Mouse (Mus musculus): ENCODE results near the gene Megf8.

Gene Megf8

DNA sequence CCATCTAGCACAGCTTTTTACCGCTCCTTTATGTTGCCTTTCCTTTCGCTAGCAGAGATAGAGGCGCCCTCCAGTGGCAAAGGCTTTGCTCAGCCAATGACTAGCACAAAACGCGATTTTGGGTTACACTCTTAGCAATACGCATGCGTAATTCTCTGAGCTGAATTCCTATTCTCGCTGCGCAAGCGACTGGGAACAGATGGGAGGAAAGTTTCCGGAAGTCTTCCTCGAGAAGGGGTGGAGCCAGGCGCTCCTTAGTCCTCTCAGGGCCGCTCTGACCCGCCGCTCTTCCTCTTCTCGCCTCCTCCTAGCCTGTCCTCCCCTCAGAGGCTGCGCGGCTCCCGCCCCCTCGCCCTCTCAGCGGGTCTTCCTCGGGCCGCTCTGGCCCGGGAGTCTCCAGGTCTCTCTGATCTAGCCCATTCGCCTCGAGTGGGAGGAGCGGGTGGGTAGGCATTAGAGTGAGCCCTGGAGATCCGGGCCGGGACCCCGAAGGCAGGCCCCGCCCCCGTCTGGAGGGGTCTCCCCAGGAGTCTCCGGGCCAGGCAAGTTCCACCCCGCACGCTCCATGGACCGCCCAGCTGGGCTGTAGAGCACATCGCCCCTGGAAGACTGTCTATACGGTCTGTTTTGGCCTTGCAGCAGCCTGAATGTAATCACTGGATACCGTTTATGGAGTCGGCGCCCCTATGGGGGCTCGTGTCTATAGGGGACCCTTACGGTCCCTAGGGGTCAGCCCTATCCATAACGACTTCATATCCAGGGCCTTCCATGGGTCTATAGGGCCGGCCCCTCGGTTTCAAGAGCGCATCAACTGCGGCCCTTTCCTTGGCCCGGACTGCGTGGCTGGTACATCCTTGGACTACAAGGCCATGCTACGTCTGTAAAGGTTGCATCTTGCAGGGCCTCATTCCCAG, at the start of gene Megf8:
Gene Megf8, plus strand, starts transcription at position 633 of the 914 bp plus-strand sequence.
- in situ Hi-C loops (cut with MboI, MseI): no loop called here

DNA sequence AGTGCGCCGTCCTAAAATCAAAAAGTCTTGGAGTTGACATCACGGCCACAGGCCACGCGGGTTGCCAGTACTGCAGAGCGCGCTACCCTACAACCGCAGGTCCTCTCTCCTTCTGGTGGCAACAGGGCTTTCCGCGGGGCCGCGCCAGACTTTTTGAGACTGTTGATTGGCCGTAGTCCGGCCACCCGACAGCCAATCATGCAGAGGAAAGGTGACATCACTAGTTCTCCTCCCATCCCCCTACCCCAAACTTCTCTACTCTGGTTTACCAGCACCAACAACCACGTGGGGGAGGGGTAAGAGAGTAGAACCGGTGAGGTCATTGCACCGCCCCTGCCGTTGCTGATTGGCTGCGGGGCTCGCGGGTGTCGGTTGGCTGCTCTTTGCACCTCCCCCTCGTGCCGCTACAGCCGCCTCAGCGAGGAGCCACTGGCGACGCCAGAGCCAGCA, 49.6 kb upstream of the Megf8 start, which contains the start of gene Cic:
Gene Cic, plus strand, starts transcription at position 404 of the 450 bp plus-strand sequence.
- in situ Hi-C loops (cut with MboI, MseI): loop anchor here (25.0 kb wide), 1 partner anchor 1920 kb away; the partner anchor contains the start of genes BC024978, Gm21983, Mia and Rab4b

DNA sequence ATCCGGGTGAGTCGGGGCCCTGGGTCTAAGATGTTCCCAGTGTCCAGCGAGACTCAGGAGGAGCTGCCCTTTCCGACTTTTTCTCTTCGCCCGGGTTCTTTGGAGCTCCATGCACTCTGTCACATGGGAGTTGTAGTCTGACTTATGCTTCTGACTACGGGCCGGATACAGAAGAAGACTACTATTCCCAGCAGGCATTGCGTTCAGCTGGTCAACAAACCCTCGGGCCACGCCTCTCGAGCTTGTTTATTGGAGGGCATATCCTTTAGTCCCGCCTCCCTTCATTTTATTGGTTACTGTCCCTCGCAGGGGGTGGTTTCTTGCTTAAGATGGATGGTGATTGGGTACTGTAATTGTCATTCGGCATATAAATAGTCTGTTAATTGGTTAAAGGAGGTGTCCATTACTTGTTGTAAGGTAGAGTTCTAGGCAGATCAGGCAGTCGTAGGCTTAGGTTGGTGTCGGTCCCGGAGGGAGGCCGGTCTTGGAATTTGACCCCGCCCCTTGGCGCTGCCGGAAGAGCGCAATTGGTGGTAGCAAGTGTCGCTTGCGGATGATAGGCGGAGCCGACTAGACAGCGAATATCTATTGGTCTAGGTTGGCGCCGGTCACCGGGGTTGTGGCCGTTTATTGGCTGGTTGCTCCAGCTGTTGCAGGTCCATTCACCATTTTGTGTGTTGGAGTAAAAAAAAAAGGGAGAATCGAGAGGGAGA, 49.1 kb upstream of the Megf8 start:
- in situ Hi-C loops (cut with MboI, MseI): loop anchor here (25.0 kb wide), 1 partner anchor 1919 kb away; the partner anchor contains the start of genes BC024978, Gm21983, Mia and Rab4b

DNA sequence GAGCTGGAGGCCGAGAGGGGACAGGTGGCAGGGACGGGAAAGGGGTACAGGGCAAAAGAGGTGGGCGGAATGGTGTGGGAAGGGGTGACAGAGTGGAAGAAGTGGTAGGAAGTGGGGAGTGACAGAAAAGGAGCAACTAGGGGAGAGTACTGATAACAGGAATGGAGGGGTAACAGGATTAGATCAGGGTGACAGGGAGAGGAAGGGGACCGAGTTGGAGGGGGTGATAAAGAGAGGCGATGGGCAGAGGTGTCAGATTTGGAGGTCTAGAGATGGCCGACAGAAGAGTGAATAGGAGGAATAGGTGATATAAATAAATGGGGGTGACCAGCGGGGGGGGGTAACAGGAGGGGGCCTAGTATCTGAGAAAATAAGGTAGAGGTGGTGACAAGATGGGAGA, 48.4 kb upstream of the Megf8 start:
- in situ Hi-C loops (cut with MboI, MseI): loop anchor here (25.0 kb wide), 1 partner anchor 1919 kb away; the partner anchor contains the start of genes BC024978, Gm21983, Mia and Rab4b

DNA sequence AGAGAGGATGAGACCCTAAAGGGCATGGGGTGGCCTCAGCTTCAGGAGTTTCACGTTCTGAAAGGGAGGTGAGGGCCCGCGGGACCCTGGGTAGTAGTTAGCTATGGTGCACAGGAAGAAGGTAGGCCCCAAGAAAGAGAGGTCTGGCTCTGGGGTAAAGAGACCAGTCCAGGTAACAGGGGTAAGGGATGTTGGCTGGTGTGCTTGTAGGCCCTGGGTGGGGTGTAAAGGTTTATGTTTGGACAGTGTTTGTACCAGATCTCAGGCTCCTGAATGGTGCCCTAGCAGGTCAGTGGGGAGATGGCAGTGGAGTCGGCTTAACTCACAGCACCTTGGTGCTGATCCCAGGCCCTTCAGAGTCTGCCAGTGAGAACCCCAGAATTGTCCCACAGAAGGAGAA, 47.9 kb upstream of the Megf8 start:
- in situ Hi-C loops (cut with MboI, MseI): loop anchor here (25.0 kb wide), 1 partner anchor 1918 kb away; the partner anchor contains the start of genes BC024978, Gm21983, Mia and Rab4b

DNA sequence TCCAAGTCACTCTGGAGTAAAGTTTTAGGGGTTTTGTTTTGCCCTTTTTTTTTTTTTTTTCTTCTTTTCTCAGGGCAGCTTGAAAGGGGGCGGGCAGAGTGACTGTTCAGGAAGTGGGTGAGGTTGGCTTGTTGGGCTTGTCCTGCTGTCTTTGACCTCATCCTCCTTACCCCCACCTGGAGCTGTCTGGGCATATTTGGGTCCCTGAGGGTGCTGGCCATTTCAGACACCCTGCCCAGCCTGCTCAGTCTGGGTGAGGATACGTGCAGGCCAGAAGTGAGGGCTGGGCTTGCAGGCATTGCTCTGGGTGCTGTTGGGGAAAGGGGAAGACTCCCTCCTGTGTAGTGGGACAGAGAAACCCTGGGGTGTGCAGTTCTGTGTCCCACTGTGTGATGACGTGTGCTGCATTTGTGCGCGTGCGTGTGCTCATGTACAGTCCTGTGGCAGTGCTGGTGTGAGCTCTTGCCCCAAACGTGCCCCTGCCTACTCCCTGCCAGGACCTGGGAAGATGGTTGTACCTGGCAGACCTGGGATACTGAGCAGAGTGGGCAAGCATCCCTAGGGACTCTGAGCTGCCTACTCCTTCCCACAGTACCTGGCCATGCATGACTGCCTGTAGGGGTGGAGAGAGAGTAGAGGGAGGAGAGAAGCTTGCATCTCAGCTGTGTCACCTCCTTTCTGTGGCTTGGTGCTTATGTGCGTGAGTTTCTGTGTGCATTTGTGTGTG, 47.3 kb upstream of the Megf8 start:
- in situ Hi-C loops (cut with MboI, MseI): loop anchor here (5.0 to 25.0 kb wide), 2 partner anchors 137 to 1918 kb away; partner anchors contain the start of genes BC024978, Gm21983, Mia and Rab4b

DNA sequence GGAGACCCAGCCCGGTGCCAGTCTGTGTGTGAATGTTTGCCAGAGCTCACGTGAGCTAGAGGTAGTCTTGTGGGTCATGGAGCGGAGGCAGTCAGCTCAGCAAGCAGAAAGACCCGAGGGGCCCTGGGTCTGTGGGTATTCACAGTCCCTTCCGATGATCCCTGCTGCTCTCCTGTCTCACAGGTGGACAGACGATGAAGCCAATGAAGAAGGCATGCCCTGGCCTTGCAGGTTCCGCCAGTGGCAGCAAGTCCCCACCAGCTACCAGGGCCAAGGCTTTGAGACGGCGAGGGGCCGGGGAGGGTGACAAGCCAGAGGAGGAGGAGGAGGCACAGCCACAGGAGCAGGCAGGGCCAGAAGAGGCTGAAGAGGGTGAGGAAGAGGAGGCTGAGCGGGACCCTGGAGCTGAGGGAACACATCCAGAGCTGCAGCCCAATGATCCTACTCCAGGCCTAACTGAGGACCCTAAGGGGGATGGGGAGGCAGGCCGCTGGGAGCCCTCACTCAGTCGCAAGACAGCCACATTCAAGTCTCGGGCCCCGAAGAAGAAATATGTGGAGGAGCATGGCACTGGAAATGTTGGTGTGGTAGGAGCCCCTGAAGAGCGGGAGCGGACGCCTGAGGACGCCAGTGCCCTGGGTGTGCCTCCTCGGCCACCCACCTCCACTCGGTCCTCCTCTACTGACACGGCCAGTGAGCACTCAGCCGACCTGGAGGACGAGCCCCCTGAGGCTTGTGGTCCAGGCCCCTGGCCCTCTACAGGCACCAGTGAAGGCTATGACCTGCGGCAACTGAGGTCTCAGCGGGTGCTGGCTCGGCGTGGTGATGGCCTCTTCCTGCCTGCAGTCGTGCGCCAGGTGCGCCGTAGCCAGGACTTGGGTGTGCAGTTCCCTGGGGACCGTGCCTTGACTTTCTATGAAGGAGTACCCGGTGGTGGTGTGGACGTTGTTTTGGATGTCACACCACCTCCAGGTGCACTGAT, 46.0 kb upstream of the Megf8 start:
- in situ Hi-C loops (cut with MboI, MseI): loop anchor here (5.0 to 25.0 kb wide), 2 partner anchors 139 to 1916 kb away; partner anchors contain the start of genes BC024978, Gm21983, Mia and Rab4b

DNA sequence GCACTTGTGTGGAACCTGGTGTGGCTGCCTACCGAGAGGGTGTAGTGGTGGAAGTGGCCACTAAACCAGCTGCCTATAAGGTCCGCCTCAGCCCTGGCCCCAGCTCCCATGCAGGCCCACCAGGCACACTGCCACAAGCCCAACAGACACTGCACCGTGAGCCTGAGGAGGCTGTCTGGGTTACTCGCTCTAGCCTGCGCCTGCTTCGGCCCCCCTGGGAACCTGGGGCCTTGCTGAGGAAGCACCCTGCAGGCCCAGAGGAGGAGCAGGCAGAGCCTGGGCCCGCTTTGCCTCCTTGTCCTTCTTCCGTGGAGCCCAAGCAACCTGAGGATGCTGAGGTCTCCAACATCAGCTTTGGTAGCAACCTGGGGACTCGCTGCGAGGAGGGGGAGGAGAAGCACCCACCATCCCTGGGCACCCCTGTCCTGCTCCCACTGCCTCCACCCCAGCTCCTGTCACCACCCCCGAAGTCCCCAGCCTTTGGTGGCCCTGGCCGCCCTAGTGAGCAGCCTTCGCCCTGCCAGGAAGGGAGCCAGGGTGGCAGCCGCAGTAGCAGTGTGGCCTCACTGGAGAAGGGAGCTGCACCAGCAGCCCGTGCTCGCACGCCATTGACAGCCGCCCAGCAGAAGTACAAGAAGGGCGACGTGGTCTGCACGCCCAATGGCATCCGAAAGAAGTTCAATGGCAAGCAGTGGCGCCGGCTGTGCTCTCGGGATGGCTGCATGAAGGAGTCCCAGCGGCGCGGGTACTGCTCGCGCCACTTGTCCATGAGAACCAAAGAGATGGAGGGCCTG, 45.1 kb upstream of the Megf8 start:
- in situ Hi-C loops (cut with MboI, MseI): loop anchor here (5.0 to 25.0 kb wide), 2 partner anchors 140 to 1915 kb away; partner anchors contain the start of genes BC024978, Gm21983, Mia and Rab4b

DNA sequence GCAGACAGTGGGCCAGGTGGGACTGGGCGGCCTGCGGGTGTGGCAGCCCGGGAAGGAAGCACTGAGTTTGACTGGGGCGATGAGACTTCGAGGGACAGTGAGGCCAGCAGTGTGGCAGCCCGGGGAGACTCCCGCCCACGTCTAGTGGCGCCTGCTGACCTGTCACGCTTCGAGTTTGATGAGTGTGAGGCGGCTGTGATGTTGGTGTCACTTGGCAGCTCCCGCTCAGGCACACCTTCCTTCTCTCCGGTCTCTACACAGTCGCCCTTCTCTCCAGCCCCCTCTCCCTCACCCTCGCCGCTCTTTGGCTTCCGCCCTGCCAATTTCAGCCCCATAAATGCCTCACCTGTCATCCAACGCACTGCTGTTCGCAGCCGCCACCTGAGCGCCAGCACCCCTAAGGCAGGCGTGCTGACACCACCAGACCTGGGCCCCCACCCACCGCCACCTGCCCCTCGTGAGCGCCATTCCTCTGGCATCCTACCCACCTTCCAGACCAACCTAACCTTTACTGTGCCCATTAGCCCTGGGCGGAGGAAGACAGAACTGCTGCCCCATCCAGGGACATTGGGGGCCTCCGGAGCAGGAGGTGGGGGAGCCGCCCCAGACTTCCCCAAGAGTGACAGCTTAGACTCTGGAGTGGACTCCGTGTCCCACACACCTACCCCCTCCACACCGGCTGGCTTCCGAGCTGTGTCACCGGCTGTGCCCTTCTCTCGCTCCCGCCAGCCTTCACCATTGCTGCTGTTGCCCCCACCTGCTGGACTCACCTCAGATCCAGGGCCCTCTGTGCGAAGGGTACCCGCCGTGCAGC, 44.3 kb upstream of the Megf8 start:
- in situ Hi-C loops (cut with MboI, MseI): loop anchor here (5.0 to 25.0 kb wide), 2 partner anchors 140 to 1915 kb away; partner anchors contain the start of genes BC024978, Gm21983, Mia and Rab4b

DNA sequence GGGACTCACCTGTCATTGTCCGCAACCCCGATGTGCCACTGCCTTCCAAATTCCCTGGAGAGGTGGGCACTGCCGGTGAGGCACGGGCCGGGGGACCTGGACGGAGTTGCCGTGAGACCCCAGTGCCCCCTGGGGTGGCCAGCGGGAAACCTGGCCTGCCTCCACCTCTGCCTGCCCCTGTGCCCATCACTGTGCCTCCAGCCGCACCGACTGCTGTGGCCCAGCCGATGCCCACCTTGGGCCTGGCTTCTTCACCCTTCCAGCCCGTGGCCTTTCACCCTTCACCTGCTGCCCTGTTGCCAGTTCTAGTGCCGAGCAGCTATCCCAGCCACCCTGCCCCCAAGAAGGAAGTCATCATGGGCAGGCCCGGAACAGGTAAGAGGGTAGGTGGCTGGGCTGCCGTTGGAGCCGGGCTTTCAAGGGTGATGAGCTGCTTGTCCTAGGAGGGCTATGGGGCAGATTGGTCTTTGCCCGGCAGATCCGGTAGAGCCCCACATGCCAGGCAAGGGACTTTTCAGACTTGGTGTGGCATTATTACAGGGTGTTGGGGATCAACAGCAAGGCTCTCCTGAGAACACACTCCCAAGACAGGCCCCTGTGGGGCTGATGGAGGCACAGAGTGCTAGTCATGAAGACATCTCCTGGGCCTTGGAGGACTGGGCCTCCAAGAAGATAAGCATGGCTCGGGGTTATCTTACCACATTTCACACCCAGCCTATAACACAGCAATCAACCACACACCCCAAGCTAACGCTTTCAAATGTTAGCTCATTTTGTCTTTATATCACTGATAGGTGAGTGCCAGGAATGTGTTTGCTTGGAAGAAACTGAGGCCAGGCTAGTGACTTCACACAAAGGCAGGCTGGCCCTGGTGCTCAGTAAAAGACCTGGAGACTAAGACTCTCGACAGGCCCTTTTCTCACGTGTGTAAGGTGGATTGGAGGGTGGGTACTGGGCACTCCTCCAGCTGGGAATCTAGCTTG, 43.4 kb upstream of the Megf8 start:
- in situ Hi-C loops (cut with MboI, MseI): loop anchor here (5.0 to 25.0 kb wide), 2 partner anchors 141 to 1914 kb away; partner anchors contain the start of genes BC024978, Gm21983, Mia and Rab4b

DNA sequence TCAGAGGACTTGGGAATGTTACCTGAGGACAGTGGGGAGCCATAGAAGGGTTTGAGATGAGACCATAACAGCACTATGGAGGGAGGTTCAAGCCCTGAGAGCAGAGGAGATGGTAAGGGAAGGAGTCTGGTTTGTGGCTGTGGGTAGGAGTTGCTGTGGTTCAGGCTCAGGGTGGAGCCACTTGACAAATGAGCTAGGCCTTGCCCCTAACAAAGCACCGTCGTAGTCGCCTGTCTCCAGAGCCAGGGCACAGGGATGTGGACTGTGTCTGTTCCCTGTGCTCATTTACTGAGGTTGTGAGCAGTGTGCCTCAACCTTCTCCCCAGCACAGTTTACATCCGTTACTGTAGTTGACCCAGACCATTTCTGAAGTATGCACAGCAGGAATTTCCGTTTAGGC, 42.4 kb upstream of the Megf8 start:
- in situ Hi-C loops (cut with MboI, MseI): loop anchor here (5.0 to 25.0 kb wide), 2 partner anchors 142 to 1913 kb away; partner anchors contain the start of genes BC024978, Gm21983, Mia and Rab4b

DNA sequence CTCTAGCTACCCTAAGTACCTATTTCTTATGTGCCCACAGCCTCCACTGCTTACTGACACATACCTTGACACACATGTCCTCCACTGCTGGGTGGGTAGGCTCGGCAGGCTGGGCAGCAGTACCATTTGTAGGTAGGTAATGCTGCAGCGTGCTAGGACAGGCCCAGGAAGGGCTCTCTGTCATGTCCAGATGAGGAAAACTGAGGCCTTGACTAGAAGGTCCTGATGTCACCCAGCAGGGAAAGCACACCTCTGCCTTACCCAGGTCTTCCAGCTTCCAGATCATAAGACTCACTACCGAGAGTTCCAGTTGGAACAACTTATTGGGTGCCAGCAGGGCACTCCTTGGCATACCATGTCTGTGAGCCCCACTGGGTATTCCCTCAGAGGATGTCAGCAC, 42.0 kb upstream of the Megf8 start:
- in situ Hi-C loops (cut with MboI, MseI): loop anchor here (5.0 to 25.0 kb wide), 2 partner anchors 143 to 1912 kb away; partner anchors contain the start of genes BC024978, Gm21983, Mia and Rab4b

DNA sequence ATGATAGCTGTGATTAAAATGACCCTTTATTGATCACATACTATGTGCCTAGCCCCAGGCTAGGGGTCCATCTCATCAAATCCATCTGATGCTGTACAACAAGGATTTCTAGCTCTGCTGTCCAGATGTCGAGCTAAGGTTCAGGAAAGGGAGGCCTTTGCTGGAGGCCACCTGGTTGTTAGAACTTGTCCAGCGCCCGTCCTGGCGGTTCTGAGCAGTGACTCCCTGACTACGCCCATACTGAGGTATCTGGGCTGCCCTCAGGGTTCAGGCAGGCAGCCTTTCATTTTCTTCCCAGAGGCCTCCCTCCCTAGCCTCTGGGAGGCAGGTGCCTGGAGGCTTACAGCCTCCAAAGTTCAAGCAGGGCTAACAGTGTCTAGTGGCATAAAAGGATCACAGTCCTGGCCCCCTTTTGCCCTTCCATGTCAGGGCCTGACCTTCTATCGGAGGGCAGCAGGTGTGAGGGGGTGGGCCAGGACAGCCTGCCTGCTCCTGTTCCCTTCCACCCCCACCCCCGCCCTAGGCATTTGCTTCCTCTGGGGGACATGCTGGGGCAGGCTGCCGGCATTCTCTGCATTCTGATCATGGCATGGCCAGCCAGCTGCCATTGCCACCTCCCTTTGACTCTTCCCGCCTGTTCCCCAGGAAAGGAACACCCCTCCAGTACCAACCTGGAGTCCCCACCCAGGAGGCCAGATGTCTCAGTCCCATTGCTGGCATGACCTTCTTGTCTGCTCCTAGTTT, 41.2 kb upstream of the Megf8 start:
- in situ Hi-C loops (cut with MboI, MseI): no loop called here

DNA sequence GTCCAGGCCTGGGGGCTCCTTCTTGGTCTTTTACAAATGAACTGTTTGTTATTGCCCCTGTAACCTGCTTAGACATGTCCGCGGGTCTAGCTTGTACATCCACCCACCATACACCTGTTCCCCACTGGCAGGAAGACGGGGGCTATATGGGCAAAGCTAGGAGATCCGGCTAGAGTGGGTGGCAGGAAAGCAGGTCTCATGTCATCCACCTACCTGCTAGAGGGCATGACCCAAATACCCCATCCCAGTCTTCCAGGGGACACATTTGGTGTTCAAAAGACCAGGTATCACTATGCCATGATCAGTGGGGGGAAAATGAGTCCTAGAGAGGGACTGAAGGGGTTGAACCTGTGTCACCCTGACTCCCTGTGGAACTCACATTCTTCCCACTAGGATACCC, 39.6 kb upstream of the Megf8 start:
- in situ Hi-C loops (cut with MboI, MseI): no loop called here

DNA sequence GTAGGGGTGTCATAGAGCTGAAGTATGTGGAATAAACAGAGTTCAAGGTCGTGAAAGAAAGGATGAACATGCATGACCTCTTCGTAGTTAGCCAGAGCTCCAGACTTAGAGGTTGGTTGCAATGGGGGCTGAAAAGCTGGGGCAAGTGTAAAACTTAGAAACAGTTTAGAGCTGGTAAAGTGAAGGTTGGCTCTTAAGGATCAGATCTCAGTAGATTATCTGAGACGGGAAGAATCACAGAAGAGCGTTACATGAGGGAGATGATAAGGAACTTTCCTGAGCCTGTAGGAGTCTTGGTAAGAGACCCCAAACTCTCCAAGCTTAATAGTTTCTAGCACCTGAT, 39.0 kb upstream of the Megf8 start:
- in situ Hi-C loops (cut with MboI, MseI): no loop called here
